Mouse (Mus musculus): ENCODE results near the gene Spns1.

Gene Spns1

DNA sequence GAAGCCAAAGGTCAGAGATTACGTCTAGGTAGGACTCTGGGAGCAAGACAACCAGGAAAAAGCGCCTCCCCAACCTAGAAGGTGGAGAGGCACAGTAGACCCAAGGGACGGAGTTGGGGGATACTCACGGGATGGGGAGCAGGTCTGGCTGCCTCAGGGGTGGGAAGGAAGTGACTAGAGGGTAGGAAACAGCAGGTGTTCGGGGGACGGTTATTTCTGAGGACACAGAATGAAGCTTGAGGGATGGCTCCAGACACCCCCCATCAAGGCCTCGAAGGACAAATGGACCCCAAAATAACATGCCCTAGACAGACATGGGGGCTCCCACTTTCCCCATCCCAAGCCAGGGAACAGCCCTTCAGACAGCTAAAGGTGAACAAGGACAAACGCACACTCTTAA lies 8.9 kb downstream of the Spns1 start:
- DNase-seq, result no peak

DNA sequence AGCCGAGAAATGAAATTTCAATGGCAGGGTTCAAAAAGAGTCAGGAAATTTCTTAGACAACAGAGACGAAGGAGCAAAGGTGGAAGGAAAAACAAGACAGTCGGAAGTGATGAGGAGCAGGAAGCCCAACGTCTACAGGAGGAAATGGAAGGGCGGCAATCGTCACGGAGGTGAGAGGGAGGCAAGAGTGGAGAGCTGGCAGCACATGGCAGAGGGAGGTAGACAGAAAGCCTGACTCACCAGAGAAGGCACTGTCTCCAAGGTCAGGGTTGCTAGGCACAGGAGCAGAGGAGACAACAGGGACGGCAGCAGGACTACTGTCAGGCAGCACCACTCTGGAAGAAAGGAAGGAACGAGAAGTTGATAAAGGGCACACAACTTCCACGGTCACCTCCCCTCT lies 9.6 kb downstream of the Spns1 start:
- DNase-seq, result no peak

GRCm38 (mm10) chr7:126363038-126363437 lies 14.2 kb downstream of the Spns1 start:
- no peak for DNase-seq

- no peak for DNase-seq
Observed at GRCm38 (mm10) chr7:126359049-126359448, 18.2 kb downstream of the Spns1 start.

- DNase-seq, result no peak
Observed at GRCm38 (mm10) chr7:126358413-126358812, 18.8 kb downstream of the Spns1 start.

DNA sequence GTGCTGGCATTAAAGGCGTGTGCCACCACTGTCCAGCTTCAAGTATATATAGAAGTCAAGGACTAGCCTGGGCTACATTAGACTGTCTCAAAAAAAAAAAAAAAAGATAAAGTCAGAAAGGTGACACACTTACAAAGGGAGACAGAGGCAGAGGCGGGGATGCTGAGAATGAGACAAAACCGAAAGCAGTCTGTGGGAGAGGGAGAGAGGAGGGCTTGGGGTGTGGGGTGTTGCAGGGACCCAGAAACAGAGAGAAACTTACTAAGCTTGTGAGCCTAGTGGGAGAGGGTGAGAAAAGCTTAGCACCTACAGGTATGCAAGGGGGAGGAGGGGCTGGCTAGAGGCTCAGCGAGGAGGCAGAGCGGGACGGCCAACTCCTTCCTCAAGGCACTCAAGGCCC lies 19.4 kb downstream of the Spns1 start:
- no peak for DNase-seq

DNA sequence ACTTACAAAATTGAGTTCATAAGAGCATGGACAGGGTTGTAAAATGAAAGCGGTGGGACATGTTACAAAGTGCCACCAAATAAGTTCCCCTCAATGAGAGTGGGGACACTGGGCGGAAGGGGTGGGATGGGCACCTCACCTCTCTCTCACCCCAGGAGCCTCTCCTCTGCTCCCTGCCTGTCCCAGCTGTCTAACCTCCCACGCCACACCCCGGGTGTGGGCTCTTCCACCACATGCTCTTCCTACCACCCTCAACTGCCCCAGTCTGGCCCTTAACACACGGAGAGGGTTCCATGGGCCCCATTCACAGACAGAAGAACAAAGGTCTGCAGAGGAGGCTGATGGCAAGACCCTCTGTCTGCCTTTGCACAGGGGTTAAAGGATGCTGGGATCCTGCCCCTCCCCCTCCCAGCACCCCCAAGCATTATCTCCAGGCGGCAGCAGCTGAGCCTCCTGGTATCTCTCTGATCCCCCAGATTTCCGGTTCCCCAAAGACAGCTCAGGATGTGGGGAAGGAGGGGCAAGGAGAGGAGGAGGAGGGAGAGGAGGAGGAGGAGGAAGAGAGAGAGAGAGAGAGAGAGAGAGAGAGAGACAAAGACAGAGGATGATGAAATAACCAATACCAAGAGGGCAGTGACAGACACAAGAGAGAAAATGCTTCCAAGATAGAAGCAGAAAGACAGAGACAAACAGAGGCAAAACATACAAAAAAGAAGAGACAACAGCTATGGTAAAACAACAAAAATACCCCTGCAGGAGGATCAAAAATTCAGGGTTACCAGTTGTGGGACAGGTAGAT lies 20.3 kb downstream of the Spns1 start:
- DNase-seq, result no peak

GRCm38 (mm10) chr7:126355847-126356597 lies 21.2 kb downstream of the Spns1 start:
- no peak for DNase-seq

- DNase-seq, result no peak
Observed at GRCm38 (mm10) chr7:126354738-126355614, 22.3 kb downstream of the Spns1 start.

DNA sequence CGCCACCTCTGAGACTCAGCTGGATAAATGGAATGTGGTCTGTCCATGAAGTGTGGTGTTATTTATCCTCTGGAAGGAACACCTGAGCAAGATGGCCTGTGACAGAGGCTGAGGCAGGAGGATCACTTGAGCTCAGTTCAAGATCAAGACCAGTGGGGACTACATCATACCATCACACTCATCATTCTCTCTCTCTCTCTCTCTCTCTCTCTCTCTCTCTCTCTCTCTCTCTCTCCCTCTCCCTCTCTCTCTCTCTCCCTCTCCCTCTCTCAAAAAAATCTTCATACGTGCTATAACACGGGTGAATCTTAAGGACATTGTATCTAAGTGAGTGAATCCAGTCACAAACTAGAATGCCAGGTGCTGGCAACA lies 23.3 kb downstream of the Spns1 start:
- DNase-seq, result no peak

- no peak for DNase-seq
Observed at GRCm38 (mm10) chr7:126353251-126353993, 23.8 kb downstream of the Spns1 start.

DNA sequence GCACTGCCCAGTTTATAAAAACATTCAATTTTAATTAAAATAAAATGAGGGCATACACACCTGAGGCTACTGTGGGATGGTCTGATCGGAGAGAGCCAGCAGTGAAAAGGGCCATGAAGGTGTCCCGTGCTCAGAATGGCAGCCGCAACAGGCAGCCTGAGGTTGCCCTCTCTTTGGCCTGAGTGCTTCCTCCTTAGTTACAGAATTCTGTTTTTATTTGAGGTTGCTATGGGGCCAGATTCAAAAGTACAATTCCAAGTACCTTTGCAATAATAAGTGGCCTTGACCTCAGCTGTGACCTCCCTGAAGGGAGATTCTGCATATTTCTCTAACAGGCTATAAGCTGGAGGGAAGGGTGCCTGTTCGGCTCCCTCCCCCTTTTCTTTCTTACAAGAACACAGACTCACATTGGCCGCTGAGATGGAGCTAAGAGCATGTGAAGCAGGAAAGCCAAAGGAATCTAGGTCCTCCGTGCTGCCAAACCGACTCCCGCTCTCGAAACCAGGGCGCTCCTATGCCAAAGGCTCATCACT lies 25.8 kb downstream of the Spns1 start:
- DNase-seq, result no peak

- no peak for DNase-seq
Observed at GRCm38 (mm10) chr7:126350748-126351418, 26.4 kb downstream of the Spns1 start.

DNA sequence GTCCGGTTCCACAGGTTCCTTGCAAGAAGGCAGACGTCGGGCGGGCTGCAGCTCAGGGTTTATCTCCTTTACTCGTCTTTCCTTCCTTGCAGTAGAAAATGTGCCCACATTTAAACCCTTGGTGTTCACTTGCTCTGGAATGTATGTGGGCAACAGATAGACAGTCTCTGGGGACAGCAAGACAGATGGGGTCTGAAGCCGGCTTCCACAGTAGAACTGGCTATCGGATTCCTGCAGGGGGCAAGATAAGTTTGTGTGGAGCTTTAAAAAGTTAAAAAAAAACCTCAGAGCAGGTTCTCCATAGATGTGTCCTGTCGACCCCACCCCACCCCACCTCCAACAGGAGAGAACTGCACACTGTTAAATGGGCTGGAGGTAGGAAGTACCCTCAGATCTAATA lies 29.0 kb downstream of the Spns1 start:
- DNase-seq, result no peak

GRCm38 (mm10) chr7:126347098-126347497 lies 30.2 kb downstream of the Spns1 start:
- DNase-seq, result no peak

DNA sequence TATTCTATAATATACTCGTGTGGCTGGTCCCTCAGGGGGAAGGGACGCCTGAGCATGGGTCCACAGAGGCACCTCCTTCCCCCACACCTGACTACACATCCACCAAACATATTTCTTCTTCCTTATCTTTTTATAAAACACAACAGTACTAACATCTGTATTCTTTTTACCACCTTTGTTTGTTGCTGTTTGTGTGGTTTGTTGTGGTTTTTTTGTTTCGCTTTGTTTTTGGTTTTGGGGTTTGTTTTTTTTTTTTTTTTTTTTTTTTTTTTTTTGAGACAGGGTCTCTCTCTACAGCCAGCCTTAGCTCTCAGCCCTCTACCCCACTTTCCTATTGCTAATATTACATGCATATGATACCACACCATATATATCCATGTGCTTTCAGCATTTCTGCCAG lies 31.3 kb downstream of the Spns1 start:
- DNase-seq, result no peak

DNA sequence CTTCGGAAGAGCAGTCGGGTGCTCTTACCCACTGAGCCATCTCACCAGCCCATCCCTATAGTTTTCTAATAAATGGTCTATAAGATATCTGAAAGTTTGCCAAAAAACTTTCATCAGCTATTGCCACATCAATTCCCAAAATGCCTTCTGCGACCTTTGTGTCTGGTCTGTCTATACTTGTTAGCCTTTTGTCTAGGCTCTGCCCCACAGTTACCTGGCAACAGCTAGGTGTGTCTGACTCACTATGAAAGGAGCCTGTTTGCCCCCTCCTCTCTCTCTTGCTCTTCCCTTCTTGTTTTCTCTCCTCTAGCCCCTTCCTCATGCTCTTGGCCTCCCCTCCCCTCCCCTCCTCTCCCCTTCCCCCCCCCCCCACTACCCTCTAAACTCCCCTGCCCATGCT lies 31.7 kb downstream of the Spns1 start:
- no peak for DNase-seq

DNA sequence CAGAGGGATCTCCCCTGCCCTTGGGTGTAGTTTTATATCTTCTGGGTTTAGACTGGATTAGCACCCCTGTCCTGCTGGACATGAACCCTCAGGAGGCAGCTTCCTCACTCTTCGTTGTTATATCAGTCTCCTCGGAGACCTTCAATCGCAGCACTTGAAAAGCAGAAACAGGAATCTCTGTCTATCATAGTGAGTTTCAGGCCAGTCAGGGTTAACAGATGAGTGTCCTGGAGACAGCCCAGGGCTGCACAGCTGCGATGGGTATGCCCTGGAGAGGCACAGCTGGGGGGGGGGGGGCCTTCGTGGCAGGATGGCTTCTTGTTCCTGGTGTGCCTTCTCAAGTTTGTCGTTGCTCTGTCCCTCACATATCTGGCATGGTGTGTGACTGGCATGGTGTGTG lies 36.4 kb downstream of the Spns1 start:
- DNase-seq, result no peak

DNA sequence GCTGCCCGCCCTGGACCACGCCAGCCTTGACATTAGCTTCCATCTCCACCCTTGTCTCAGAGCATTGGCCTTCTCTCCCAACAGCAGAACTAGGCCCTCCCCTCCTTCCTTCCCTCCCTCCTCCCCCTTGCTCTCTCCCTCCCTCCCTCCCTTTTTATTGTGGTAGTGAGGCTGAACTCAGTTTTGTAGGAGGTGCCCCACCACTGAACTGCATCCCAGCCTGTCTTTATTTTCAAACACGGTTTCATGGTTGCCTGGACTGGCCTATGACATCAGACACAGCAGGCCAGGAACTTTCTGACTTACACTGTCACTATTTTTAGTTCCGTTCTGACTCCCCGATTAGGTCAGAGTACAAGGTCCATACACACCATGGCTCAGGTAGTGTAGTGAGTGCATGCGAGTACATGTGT lies 37.0 kb downstream of the Spns1 start:
- DNase-seq, result no peak

DNA sequence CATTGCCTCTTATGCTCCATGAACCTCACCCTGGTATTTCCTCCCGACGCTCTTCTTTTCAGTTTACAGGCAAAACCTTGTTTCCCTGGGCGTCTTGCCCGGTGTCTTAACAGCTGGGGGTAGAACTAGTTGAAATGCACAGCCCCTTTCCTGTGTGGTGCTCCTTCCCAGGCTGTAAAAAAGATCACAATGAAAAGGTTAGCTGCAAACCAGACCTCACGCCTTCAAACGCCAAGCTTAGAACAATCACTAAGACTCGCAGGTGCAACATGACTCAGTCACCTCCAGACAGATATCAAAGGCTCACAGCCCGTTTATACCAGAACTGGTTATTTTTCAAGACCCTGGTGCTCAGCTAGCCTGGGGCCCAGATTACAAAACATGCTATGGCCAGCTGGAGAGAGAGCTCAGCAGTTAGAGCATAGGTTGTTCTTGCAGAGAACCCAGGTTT lies 37.7 kb downstream of the Spns1 start:
- no peak for DNase-seq

- DNase-seq, result no peak
Observed at GRCm38 (mm10) chr7:126338906-126339305, 38.3 kb downstream of the Spns1 start.

DNA sequence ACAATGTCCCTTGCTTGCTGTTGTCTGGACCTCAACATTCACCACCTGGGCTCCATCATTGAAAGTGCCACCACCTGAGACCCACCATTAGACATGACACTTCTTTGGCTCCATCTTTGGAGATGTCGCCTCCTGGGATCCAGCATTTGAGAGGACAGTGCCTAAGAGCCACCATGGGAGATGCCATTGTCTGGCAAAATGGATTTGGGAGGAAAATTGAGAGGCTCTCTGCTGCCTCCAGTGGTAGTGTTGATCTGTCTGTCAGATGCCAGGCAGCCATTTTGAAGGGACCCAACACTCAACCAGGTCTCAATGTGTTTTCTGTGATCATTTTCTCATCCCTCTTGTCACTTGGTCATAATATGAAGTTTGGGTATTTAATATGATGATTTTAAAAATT lies 41.7 kb downstream of the Spns1 start:
- DNase-seq, result no peak

Measured in cerebellum, adult 11-12 months (tissue).